Mouse (Mus musculus): ENCODE measurements around the gene Btn1a1. TPM values are rescaled to one million over a fixed set of nuclear protein-coding genes. Genes with fewer than 3 reads are reported as not detected.

The Btn1a1 gene
- polyA plus RNA-seq, 2 experiments from 2014 or later, result not detected

DNA sequence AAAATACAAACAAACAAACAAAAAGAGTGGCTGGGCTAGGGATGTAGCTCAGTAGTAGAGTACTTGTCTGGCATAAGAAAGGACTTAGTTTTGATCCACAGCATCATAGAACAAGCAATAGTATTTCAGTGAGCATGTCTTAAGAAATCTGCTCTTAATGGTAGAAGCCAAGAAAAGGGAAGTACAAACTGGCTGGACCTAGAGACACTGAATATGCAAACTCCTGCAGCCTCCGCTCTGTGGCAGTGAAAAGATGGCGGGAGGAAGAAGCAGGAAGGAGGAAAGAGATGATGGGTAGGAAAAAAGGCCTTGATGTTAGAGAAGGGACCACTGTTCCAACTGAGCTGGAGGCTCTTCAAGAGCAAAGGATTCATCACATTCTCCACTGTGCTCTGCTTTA, 17.5 kb upstream of the Btn1a1 start:
- no peak for ATAC-seq

DNA sequence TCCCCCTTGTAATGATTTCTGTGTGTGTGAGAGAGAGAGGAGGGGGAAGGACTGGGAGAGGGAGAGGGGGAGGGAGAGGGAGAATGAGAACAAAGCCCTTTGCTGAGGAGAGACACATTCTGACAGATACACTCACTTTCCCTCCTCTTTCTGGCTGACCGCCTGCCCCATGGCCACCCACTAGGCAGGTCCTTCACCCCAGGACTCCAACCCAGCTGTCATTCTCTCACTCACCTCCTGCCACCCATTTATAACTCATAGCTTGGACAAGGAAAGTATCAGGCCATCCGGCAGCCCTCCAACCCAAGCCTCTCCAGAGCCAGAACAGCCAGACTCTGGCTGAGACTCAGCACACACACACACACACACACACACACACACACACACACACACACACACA, 10.0 kb upstream of the Btn1a1 start:
- no peak for ATAC-seq

DNA sequence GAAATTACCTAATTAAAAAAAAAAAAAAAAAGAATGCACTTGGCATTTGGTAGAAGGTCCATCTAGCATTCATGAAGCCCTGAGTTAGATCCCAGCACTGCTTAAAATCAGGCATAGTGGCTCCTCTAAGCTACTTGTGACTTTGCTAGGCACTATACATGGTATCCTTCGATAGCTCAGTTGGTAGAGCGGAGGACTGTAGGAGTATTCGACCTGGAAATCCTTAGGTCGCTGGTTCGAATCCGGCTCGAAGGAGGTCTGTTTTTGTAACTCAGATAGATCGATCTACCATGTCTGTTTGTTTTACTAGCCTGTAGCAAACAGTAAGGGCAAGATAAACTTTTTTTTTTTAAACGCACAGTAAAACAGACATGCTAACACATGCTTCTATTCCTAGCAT, 1.2 kb upstream of the Btn1a1 start:
- ATAC-seq, result no peak

DNA sequence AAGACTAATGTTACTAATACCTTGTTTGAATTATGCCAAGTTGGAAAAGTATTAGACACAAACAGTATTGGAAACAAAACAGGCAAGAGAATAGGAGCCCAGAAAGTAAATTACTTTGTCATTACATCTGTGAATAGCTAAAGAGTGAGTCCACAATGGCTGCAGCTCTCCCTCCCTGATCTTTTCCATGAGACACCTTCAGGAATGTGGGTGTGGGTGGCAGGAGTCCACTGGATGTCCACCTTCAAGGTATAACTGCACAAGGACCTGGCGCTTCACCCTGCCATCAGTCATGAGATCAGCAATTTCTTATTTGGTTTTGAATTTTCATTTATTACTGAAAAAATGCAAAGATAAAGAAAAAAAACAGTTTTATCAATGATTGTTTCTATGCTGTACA, 605 bp upstream of the Btn1a1 start:
- no peak for ATAC-seq

DNA sequence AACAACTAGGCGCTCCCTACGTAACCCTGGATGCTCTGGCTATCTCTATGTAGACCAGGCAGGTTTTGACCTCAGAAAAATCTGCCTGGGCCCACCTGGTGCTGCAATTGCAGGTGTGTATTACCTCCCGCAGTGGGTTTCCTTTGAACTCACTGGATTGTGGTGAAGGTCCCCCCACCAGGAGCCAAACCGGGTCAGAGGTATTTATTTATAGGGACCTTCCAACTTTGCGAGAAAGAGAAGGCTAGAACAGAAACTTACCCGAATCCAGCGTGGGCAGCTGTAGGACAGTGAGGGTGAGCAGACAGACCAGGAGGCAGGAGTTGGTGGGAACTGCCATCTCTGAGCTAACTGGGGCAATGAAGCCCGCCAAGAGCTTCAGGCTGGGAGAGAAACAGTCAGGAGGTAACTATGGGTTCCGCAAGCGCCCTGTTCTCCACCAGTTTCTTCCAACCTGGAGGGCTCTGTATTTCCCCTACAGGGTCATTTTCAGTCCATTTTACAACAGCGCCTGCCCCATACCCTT, 797 bp downstream of the Btn1a1 start:
- no peak for ATAC-seq

DNA sequence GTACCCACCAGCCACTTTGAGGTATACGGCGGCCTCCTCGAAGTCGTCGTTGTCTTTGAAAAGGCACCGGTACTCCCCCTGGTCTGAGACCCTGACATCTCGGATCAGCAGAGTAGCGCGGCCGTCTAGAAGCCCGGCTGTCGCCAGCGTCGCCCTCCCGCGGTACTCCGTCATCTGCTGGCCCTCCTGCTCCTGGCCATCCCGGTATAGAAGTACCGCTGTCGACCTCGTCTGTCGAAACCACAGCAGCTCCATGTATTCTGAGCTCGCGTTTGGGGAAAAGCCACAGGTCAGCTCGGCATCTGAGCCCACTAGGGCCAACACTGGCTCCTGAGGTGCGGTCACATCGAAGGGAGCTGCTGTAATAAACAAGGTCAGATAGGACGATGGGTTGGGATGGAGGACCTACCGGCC, 1.5 kb downstream of the Btn1a1 start:
- ATAC-seq, result peak; percentile 50

DNA sequence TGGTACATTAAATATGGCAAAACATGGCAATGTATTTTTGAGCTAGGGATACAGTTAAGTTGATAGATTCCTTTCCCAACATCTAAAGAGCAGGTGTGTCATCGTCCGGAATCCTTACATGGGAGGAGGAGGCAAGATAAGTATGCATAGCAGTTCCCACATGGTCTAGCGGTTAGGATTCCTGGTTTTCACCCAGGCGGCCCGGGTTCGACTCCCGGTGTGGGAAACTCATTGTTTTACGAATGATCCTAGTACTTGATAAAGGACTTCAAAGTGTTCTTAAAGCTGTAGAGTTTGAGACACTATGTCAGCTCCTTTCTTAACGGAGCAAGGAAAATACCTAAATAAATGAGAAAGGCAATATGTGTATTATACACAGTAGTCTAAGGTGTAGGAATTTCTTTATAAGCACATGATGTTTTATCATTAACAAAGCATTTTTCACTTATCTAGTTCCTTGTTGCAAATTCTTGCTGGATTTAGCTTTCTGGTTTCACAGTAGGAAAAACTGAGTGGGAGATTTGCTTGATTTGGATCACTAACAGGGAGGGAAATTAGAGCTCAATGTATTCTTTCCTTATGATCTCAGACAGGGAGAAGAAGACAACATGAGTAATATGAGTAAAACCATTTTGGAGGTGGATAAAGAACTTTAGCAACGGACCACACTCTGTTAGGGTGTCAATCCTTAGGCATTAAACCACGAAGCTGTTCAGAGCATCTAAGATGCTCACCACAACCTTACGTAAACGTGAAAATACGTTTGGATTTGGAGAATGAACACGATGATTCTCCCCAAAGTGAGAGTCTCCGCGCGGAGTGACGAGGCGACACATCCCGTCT, 2.1 kb downstream of the Btn1a1 start:
- no peak for ATAC-seq

DNA sequence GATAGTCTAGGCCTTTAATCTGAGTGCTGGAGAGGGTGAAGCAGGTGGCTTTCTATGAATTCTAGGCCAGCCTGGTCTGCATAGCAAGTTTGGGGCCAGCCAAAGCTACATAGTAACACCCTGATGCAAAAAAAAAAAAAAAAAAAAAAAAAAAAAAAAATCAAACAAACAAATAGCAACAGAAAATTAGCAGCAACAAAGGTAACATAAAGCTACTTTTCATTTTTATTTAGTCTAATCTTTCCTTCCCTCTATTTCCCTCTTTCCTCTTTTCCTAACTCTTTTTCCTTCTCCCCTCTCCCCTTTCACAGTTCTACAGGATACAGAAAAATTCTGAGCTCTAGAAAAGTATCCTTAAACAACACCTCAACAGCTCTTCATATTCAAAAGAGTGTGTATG, 3.0 kb downstream of the Btn1a1 start:
- ATAC-seq, result no peak

DNA sequence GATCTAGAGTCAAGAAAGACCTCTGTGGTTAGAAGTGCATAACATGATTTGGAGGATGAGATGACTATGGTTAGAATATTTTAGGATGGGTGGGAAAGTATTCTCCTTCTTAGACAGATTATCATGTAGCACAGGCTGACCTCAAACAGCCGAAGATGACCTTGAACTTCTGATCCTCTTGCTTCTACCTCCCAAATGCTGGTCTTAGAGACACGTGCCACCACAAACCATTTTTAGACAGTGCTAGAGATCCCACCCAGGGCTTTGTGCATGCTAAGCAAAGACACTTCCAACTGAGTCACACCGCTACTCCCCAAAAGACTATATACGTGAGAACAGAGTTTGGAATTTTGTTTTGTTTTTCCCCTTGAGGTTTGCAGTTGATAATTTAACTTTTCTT, 3.6 kb downstream of the Btn1a1 start:
- no peak for ATAC-seq

DNA sequence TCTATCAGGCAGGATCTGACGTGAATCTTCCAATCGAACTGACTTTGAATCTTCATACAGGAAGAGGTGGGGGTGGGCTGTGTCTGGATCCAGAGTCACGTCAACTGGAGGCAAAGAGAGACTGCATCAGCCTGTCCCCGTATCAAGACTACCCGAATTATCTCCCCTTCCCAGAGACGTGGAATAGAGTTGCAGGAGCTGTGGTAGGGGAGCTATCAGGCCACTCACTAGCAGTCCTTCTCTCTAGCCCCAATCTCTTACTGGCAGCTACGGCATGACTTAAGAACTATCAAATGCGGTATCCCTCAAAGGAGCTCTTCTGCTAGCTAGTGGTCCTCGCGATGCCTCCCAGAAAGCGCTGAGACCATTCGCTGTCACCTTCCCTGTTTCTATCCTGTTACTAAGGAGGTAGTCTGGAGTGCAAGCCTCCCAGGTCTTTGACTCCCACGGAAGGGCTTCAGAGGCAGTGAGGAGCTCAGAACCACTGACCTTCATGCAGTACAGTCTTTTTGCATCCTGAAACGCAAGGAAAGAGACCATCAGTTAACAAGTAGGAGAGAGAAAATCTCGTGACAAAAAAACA, 6.3 kb downstream of the Btn1a1 start:
- no peak for ATAC-seq

DNA sequence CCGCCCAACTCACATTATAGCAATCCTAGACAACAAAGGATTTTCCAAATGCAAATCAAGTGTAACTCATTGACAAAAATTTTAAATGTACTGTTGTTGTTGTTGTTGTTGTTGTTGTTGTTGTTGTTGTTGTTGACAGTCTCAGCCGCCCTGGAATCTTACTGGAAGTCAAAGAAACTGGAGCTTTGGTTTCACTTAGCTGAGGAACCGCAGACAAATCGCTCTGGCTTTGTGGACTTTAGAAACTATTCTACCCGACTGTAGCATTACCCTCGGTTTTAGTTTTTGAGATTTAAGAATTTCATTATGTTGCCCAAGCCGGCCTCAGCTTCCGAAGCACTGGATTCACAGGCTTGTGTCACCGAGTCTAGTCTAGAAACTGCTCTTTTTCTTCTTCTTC, 11.8 kb downstream of the Btn1a1 start:
- ATAC-seq, result peak; percentile 11

DNA sequence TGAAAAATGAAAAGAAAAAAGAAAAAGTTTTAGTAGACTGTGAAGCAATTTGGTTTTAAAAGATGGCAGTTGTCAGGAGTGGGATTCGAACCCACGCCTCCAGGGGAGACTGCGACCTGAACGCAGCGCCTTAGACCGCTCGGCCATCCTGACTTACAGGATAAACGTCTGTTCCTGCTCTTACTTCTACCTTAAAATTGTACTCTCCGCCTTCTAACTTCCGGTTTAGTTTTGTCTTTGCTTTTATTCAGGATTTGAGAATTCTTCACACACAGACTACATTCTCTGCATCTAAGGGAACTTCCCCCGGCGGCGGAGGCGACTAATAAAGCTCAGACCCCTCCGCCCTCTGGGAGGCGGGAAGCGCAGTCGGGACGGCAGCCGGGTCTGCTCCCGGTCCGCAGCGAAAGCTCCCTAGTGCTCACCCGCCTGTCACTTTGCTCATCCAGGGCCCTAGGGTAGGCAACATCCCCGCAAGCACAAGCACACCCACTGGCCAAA, 12.3 kb downstream of the Btn1a1 start:
- peak; percentile 65 for ATAC-seq

DNA sequence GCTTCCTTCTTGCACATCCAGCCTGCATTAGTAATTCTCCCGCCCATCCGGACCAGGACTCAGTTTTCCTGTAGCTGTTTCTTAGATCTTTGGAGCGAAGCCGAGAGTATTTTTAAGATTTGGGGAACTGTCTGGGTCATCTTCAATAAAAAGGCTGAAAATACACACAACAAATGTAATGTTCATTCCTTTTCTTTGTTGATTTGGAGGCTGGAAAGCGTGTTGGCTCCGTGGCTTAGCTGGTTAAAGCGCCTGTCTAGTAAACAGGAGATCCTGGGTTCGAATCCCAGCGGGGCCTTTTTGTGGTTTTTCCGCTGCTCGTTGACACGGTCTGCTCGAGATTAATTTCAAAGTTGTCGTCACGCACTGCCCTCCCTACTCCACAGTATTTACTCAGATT, 15.3 kb downstream of the Btn1a1 start:
- ATAC-seq, result no peak

DNA sequence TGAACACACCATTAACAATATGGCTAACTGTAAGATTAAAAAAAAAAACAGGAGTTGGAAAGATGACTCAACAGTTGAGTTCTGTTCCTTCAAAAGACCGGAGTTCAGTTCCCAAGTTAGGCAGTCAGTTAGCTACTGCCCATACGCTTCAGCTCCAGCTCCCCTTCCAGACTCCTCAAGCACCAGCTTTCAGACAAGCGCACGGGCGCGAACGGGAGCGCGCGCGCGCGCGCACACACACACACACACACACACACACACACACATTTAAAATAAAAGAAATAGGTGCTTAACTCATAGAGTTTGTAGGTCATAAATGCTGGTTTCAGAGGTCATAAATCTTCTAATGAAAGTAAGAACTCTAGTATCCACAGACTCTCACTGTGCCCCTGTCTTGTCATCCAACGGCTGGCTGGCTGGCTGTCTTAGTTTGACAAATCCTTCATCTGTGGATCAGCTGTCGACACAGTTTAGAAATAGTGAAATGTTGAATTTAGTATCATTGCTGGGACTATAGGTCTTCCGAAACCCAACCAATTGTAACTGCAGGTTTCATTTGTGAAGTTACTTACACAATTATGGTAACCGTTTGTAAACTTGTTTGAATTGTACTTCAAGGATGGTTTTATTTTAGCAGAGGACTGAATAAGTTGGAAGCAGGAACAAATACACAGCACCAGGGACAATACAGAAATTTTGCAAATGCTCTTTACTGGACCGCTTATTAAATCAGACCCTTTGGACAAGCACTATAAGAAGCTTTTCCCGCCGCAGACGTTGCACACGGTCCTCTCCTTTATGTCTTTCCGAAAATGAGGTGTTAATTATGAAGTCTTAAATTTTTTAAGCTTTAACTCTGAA, 16.2 kb downstream of the Btn1a1 start:
- ATAC-seq, result no peak

DNA sequence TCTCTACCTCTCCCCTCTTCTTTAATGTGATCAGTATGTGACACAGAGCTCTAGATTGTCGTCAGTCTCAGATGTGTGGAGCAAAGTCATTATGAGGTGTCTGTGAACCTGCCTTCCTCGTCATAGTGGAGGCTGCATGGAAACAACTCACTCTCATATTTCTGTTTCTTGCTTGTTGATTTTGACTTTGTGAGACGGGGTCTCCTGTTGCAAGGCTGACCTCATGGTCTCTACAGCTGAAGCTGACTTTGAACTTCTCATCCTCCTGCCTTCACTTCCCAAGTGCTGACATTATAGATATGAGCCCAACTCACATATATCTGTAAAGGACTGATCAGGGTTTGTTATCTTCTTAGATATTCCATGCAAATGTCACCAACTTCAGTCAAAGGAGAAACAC, 16.9 kb downstream of the Btn1a1 start:
- no peak for ATAC-seq

DNA sequence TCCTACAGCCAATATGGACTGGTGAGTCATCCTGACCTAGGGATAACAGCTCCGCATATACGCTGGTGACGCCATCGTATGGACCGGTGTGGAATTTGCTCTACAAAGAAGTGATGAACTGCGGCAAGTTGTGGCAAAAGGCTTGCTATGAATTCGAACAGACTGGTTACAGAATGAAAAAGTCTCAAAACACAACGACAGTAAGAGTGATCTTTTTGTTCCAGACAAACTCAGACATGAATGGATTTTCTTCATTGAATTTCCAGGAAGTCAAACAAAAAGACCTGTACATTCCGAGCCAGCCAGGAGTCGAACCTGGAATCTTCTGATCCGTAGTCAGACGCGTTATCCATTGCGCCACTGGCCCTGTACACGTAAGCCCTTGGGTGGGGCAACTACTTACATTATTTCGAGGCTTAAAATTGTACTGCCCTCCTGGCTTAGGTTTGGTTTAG, 19.2 kb downstream of the Btn1a1 start:
- peak; percentile 38 for ATAC-seq

DNA sequence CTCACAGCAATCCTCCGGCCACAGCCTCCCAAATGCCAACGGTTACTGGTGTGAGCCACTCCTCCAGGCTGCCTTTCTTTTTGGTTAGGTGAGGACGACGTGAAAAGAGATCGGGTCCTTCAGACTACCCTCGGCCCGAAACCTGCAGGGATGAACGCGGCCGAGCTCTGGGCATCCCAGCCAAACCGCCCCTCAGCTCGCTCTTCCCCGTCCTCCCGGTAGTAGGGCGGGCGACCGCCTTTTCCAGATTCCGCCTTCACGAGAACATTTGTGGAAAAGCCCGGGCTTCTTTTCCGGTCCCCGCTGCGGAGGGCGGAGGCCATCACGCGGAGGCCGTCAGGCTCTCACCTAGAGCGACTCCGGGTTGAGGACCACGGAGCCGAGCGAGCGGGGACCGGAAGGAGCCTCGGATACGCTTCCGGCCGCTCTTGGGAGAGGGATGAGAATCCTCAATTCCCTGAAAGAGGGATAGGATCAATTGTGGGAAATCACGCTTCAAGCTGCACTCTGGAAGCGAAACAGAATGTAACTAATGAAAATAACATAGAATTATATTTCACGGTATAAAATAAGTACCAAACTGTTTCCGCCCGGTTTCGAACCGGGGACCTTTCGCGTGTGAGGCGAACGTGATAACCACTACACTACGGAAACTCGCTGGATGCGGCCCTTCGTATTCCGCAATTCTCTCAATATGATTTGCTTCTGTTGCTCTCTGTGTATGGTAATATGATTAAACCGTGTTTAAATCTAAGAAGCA, 20.0 kb downstream of the Btn1a1 start:
- peak; percentile 83 for ATAC-seq

DNA sequence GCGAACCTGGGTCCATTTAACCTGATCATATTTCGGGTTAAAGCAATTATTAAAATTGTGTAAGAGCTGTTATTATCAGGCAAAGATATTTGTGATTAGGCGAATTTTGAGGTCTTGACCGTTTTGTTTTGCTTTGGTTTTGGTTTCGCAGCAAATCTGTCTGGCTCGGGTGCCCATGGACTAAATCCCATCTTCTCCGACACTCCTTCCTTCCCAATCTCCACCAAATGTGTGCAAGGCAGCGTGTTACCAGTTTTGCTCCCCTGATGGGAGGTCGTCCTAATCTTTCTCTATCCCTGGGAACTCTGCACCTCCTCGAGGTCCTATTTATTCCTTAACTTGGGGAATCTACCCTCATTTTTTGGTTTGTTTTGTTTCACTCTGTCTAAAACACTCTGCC, 20.5 kb downstream of the Btn1a1 start:
- no peak for ATAC-seq

DNA sequence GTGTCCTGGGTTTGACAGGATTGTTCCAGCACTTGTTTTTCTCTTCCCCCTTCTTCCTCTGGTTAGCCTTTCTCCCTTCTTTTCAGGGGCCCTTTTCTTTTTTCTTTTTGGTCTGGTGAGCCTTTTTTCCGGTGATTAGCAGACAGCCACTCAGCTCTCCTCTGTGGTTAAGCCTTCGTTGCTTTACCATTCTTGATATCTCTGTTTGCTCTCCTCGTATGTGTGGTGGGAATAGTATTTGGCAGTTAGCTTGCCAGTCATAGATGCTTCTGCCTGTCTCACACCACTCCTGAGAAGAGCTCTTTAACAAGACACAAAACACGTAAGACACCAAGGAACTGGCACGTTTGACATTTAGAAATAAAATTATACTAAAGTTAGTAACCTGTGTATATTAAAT, 21.2 kb downstream of the Btn1a1 start:
- ATAC-seq, result no peak

DNA sequence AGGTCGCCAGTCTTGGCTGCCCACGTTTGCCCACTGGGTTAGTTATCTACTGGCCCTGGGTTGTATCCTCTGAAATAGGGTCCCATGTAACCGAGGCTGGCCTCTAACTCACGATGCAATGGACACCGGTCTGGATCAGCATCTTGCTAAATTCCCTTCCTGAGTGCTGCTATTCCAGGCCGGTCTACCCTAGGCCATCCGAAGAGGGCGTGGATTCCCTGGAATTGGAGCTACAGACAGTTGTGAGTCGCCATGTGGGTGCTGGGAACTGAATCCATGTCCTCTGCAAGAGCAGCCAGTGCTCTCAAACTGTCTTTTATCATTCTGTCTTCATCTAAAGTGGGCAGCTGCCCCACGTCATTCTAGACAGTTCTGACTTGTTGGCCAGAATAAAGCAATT, 25.8 kb downstream of the Btn1a1 start:
- ATAC-seq, result no peak

DNA sequence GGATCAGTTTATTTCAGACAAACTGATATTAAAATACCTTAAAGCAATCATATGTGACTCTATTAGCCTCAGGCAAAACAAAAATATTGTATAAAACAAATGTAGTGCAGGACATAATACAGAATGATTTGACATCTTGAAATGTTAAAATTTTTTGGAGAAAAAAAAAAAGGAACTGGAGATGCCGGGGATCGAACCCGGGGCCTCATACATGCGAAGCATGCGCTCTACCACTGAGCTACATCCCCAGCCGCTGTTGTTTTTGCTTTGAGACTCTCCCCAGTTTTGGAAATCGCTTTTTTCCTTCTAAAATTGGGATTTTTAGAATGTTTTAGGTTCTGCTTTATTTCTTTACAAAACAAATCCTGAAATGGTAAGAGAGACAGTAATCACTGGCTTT, 27.2 kb downstream of the Btn1a1 start:
- ATAC-seq, result no peak

DNA sequence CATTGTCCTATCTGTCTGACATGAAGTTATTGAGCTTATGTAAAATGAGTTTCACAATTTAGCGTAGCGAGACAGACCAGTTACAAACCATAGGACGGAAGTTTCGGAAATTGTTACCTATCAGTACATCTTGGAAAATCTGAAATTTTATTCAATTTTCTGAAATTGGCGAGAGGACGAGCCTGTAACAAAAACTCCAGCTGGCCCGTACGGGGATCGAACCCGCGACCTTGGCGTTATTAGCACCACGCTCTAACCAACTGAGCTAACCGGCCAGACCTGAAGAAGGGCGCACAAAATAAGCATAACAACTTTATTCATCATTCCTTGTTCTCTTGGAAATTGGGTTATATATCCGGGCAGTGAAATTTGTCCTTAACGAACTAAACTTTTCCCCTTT, 27.8 kb downstream of the Btn1a1 start:
- peak; percentile 78 for ATAC-seq
